Mouse (Mus musculus): ENCODE measurements around the gene Bcar1. TPM values are rescaled to one million over a fixed set of nuclear protein-coding genes. Genes with fewer than 3 reads are reported as not detected.

Bcar1 gene
- polyA plus RNA-seq, 1 experiment from 2014 or later: 40.2 TPM

- Histone ChIP-seq H3K27ac (replicated peaks) (no peak overlapping the region), H3K27me3 (no peaks in the 10 kb centered on the region), H3K4me1 (peaks cover 15% of the 10 kb centered on the region), H3K4me3 (replicated peaks) (no peak overlapping the region), H3K9me3 (replicated peaks) (no peaks in the 10 kb centered on the region), H3K9ac (no peak overlapping the region), H3K36me3 (peaks cover 27% of the 10 kb centered on the region), H3K4me2 (replicated peaks) (no peak overlapping the region)
- ATAC-seq (ENCODE audit: insufficient number of reproducible peaks, low FRiP score, low TSS enrichment, low read depth): no peak
- WGBS: 64% methylated on average over 15 of the region's 15 CpGs
Measured at GRCm38 (mm10) chr8:111769296-111769695, 25.7 kb upstream of the Bcar1 start.

GRCm38 (mm10) chr8:111768651-111769050 lies 25.0 kb upstream of the Bcar1 start:
- peaks cover 15% of the 10 kb centered on the region for H3K4me1 ChIP-seq

GRCm38 (mm10) chr8:111765616-111766015 lies 22.0 kb upstream of the Bcar1 start:
- WGBS: 88% methylated on average over 4 of the region's 4 CpGs
- Histone ChIP-seq H3K4me1 (peaks cover 12% of the 10 kb centered on the region), H3K27ac (replicated peaks) (no peak overlapping the region), H3K9me3 (replicated peaks) (no peaks in the 10 kb centered on the region), H3K4me2 (replicated peaks) (no peak overlapping the region), H3K9ac (no peak overlapping the region), H3K4me3 (replicated peaks) (no peak overlapping the region), H3K27me3 (no peaks in the 10 kb centered on the region), H3K36me3 (peaks cover 27% of the 10 kb centered on the region)
- ATAC-seq (ENCODE audit: insufficient number of reproducible peaks, low FRiP score, low TSS enrichment, low read depth): no peak

More at GRCm38 (mm10) chr8:111768651-111769050, 25.0 kb upstream of the Bcar1 start:
- peaks cover 27% of the 10 kb centered on the region for H3K36me3 ChIP-seq
- H3K9ac ChIP-seq: no peak overlapping the region
- H3K9me3 ChIP-seq (replicated peaks): no peaks in the 10 kb centered on the region
- H3K27ac ChIP-seq (replicated peaks): no peak overlapping the region
- no peak for ATAC-seq (ENCODE audit: insufficient number of reproducible peaks, low FRiP score, low TSS enrichment, low read depth)
- no peak overlapping the region for H3K4me3 ChIP-seq (replicated peaks)
- H3K27me3 ChIP-seq: no peaks in the 10 kb centered on the region
- H3K4me2 ChIP-seq (replicated peaks): no peak overlapping the region
- 84% methylated on average over 6 of the region's 6 CpGs for WGBS

GRCm38 (mm10) chr8:111765096-111765495 lies 21.5 kb upstream of the Bcar1 start:
- H3K4me2 ChIP-seq (replicated peaks): no peak overlapping the region
- ATAC-seq (ENCODE audit: insufficient number of reproducible peaks, low FRiP score, low TSS enrichment, low read depth): no peak

GRCm38 (mm10) chr8:111760708-111761107 lies 17.1 kb upstream of the Bcar1 start:
- H3K4me2 ChIP-seq (replicated peaks): no peak overlapping the region
- H3K4me1 ChIP-seq: 0 out of 2 replicates have a peak, but pooled peaks cover 3% of the 10 kb centered on the region
- H3K4me3 ChIP-seq (replicated peaks): no peak overlapping the region
- 66% methylated on average over 13 of the region's 13 CpGs for WGBS
- no peak for ATAC-seq (ENCODE audit: insufficient number of reproducible peaks, low FRiP score, low TSS enrichment, low read depth)
- H3K27me3 ChIP-seq: no peaks in the 10 kb centered on the region
- H3K36me3 ChIP-seq: 0 out of 2 replicates have a peak, but pooled peaks cover 6% of the 10 kb centered on the region
- no peak overlapping the region for H3K27ac ChIP-seq (replicated peaks)
- H3K9ac ChIP-seq: no peak overlapping the region
- no peaks in the 10 kb centered on the region for H3K9me3 ChIP-seq (replicated peaks)

More at GRCm38 (mm10) chr8:111765096-111765495, 21.5 kb upstream of the Bcar1 start:
- H3K4me3 ChIP-seq (replicated peaks): no peak overlapping the region
- H3K27ac ChIP-seq (replicated peaks): no peak overlapping the region
- H3K36me3 ChIP-seq: peaks cover 27% of the 10 kb centered on the region
- no peaks in the 10 kb centered on the region for H3K27me3 ChIP-seq
- 94% methylated on average over 9 of the region's 9 CpGs for WGBS
- H3K9ac ChIP-seq: no peak overlapping the region
- H3K4me1 ChIP-seq: peaks cover 11% of the 10 kb centered on the region
- H3K9me3 ChIP-seq (replicated peaks): no peaks in the 10 kb centered on the region

GRCm38 (mm10) chr8:111758817-111759216 lies 15.2 kb upstream of the Bcar1 start:
- H3K4me3 ChIP-seq (replicated peaks): no peak overlapping the region
- WGBS: 86% methylated on average over 5 of the region's 5 CpGs
- H3K36me3 ChIP-seq: no peaks in the 10 kb centered on the region
- no peak overlapping the region for H3K27ac ChIP-seq (replicated peaks)
- 0 out of 2 replicates have a peak, but pooled peaks cover 3% of the 10 kb centered on the region for H3K4me1 ChIP-seq
- H3K27me3 ChIP-seq: no peaks in the 10 kb centered on the region
- H3K9me3 ChIP-seq (replicated peaks): no peaks in the 10 kb centered on the region
- H3K4me2 ChIP-seq (replicated peaks): no peak overlapping the region
- no peak overlapping the region for H3K9ac ChIP-seq
- ATAC-seq (ENCODE audit: insufficient number of reproducible peaks, low FRiP score, low TSS enrichment, low read depth): no peak

GRCm38 (mm10) chr8:111757599-111757998 lies 14.0 kb upstream of the Bcar1 start:
- 90% methylated on average over 9 of the region's 9 CpGs for WGBS
- Histone ChIP-seq H3K4me1 (0 out of 2 replicates have a peak, but pooled peaks cover 3% of the 10 kb centered on the region), H3K36me3 (no peaks in the 10 kb centered on the region), H3K27me3 (no peaks in the 10 kb centered on the region), H3K9ac (no peak overlapping the region), H3K9me3 (replicated peaks) (no peaks in the 10 kb centered on the region), H3K27ac (replicated peaks) (no peak overlapping the region), H3K4me3 (replicated peaks) (no peak overlapping the region), H3K4me2 (replicated peaks) (no peak overlapping the region)
- ATAC-seq (ENCODE audit: insufficient number of reproducible peaks, low FRiP score, low TSS enrichment, low read depth): no peak

GRCm38 (mm10) chr8:111754736-111755135 lies 11.1 kb upstream of the Bcar1 start:
- Histone ChIP-seq H3K36me3 (no peaks in the 10 kb centered on the region), H3K27ac (replicated peaks) (no peak overlapping the region), H3K4me3 (replicated peaks) (no peak overlapping the region), H3K9me3 (replicated peaks) (no peaks in the 10 kb centered on the region), H3K4me1 (no peaks in the 10 kb centered on the region), H3K9ac (no peak overlapping the region), H3K27me3 (no peaks in the 10 kb centered on the region), H3K4me2 (replicated peaks) (no peak overlapping the region)
- 86% methylated on average over 6 of the region's 6 CpGs for WGBS
- no peak for ATAC-seq (ENCODE audit: insufficient number of reproducible peaks, low FRiP score, low TSS enrichment, low read depth)

GRCm38 (mm10) chr8:111754088-111754487 lies 10.5 kb upstream of the Bcar1 start:
- H3K27ac ChIP-seq (replicated peaks): no peak overlapping the region

GRCm38 (mm10) chr8:111748766-111749165 lies 5.2 kb upstream of the Bcar1 start:
- Histone ChIP-seq H3K27ac (replicated peaks) (no peak overlapping the region), H3K27me3 (no peaks in the 10 kb centered on the region), H3K4me1 (peaks cover 29% of the 10 kb centered on the region), H3K36me3 (no peaks in the 10 kb centered on the region), H3K9ac (no peak overlapping the region), H3K4me2 (replicated peaks) (no peak overlapping the region), H3K4me3 (replicated peaks) (no peak overlapping the region), H3K9me3 (replicated peaks) (no peaks in the 10 kb centered on the region)
- WGBS: 40% methylated on average over 6 of the region's 6 CpGs
- ATAC-seq (ENCODE audit: insufficient number of reproducible peaks, low FRiP score, low TSS enrichment, low read depth): no peak

More at GRCm38 (mm10) chr8:111754088-111754487, 10.5 kb upstream of the Bcar1 start:
- H3K4me2 ChIP-seq (replicated peaks): no peak overlapping the region
- 55% methylated on average over 2 of the region's 2 CpGs for WGBS
- no peak for ATAC-seq (ENCODE audit: insufficient number of reproducible peaks, low FRiP score, low TSS enrichment, low read depth)
- H3K27me3 ChIP-seq: no peaks in the 10 kb centered on the region
- no peaks in the 10 kb centered on the region for H3K9me3 ChIP-seq (replicated peaks)
- H3K4me3 ChIP-seq (replicated peaks): no peak overlapping the region
- H3K4me1 ChIP-seq: no peaks in the 10 kb centered on the region
- no peak overlapping the region for H3K9ac ChIP-seq
- H3K36me3 ChIP-seq: no peaks in the 10 kb centered on the region

- H3K27me3 ChIP-seq: no peaks in the 10 kb centered on the region
- no peaks in the 10 kb centered on the region for H3K36me3 ChIP-seq
- H3K9me3 ChIP-seq (replicated peaks): no peaks in the 10 kb centered on the region
- no peak overlapping the region for H3K4me2 ChIP-seq (replicated peaks)
- no peak overlapping the region for H3K4me3 ChIP-seq (replicated peaks)
- no peak for ATAC-seq (ENCODE audit: insufficient number of reproducible peaks, low FRiP score, low TSS enrichment, low read depth)
- H3K9ac ChIP-seq: no peak overlapping the region
- no peak overlapping the region for H3K27ac ChIP-seq (replicated peaks)
- 57% methylated on average over 8 of the region's 8 CpGs for WGBS
- H3K4me1 ChIP-seq: peaks cover 29% of the 10 kb centered on the region
Measured at GRCm38 (mm10) chr8:111747866-111748649, 4.4 kb upstream of the Bcar1 start.
